Mouse (Mus musculus) gastrocnemius, postnatal 4 days (tissue): ENCODE data around the gene Tcl1b2. TPM values are rescaled to one million over a fixed set of nuclear protein-coding genes. Genes with fewer than 3 reads are reported as not detected.
A peak's percentile ranks its signal among the peaks of the same experiment; 100 is the strongest.
"Not testable (repeated sequence)": the region's sequence is repeated elsewhere in the genome, so short reads cannot be mapped to it uniquely, and the experiment has no call there.

Experiments used
- DNase-seq, 2 experiments: peaks; one replicate each; pipeline ENCODE4 v3.0.0; 2021 to 2022; ENCODE audit warnings: low spot score in 2 of 2, mixed read lengths in 2 of 2
- total RNA-seq, 2 experiments: library from RNA; stranded (reverse); gene quantifications; 2 replicates each; pipeline ENCODE4 v1.2.3; 2021

Gene Tcl1b2
- total RNA-seq, 2 experiments from 2014 or later: not detected

GRCm38 (mm10) chr12:105166734-105167133, 20.9 kb downstream of the Tcl1b2 start:
- no peak for DNase-seq

GRCm38 (mm10) chr12:105173366-105173765, 27.6 kb downstream of the Tcl1b2 start:
- DNase-seq: no peak

- peak; percentile 25 to 27 for DNase-seq
Measured at GRCm38 (mm10) chr12:105174318-105174717, 28.5 kb downstream of the Tcl1b2 start.

DNA sequence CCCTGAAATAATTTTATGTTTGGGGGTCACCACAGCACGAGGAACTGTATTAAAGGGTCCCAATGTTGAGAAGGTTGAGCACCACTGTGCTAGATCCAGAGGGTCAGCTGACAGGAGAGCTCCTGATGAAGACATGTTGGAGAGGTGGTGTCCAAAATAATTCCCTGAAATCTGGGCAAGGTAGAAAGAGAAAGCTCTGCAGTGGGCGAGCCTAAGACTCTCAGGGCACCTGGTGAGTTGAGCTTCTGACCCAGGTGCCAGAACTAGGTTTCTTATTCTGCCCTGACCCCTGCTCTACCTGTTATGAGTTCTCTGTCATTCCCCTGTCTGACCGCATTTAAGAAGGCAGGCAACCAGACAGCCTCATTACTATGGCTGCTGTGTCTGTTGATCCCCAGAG, 30.2 kb downstream of the Tcl1b2 start, which contains the start of gene Tcl1b5:
Tcl1b5 (plus strand) TSS at position 301 of the 400 bp plus-strand sequence.
- not testable (repeated sequence) for DNase-seq

DNA sequence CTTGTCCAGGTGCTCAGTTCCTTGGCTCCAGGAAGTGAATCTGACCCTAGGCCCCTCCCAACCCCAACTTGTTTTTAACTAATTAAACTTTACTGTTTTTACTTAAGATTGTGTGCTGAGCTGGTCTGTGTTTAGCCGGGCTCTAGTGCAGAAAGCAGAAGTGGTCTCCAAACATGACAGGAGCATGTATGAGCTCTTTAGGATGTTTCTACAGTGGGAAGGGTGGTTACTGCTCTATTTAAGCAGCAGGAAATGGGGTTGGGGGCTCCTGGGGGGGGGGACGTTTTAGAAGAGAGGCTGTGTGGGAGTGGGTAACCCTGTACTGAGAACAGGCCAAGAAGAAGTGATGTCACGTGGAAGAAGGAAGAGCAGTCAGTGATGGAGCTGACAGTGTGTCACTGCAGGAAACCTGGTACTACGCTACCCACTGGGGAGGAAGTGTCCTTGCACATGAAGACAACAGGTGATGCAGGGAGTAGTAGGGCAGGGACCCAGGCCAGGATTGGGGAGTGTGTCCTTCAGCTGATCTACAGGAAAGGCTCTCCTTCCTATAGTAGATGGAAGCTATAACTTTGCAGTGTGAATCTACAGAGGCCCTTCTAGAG, 35.3 kb downstream of the Tcl1b2 start:
- not testable (repeated sequence) for DNase-seq

DNA sequence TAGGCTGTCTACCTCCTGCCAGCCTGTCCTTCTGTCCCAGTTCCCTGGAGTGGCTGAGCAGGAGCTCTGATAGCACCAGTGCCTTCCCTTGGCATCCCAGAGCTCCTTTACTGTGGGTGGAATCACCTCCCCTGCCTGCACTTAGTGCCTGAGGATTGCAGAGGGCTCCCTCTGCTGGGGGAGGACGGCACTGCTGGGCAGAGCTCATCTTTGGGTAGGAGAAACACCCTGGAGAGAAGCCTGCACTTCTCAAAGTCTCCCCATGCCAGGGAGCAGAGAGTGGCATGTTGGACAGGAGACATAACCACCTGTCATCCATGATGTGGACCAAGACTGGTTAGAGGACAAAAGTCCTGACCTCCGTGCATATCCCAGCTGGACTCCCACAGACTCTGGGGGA, 43.2 kb downstream of the Tcl1b2 start:
- DNase-seq: not testable (repeated sequence)

- DNase-seq: not testable (repeated sequence)
Measured at GRCm38 (mm10) chr12:105190743-105191142, 44.9 kb downstream of the Tcl1b2 start, which contains the start of gene Tcl1b3. TSS of gene Tcl1b3 (plus strand) at chr12:105191043.

DNA sequence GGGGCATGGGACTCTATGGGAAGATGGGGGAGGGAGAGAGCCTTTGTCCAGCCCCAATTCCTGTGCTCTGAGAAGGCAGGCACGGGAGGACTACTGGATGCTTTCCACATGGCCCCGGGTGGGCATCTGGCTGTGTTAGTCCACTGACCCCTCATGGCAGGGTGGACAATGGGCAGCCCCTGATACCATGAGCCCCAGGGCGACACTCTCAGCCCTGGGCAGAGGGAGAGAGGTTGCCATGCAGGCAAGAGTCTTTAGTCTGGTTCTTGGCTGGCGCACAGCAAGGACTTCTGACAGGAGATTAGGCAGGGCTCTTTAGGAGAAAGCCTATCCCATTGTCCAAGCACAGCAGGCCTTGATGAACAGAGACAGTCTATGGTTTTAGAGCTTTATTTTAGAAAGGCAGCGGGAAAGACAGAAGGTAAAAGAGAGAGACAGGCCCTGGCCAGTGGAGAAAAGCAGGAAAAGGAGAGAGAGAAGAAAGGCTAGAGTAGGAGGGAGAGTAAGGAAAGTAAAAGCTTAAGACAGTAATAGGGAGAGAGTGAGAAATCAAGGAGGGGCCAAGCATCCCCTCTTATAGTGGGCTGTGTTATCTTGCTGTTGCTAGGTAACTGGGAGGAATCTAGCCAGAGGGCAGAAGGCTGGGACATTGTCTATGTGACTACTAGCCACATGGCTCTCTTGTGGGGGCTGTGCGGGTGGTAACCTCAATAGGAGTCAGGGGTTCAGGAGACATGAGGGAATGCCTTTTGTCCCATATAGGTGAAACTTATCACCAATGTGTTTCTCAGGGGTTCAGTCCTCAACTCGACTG, 54.1 kb downstream of the Tcl1b2 start:
- DNase-seq: not testable (repeated sequence)

DNA sequence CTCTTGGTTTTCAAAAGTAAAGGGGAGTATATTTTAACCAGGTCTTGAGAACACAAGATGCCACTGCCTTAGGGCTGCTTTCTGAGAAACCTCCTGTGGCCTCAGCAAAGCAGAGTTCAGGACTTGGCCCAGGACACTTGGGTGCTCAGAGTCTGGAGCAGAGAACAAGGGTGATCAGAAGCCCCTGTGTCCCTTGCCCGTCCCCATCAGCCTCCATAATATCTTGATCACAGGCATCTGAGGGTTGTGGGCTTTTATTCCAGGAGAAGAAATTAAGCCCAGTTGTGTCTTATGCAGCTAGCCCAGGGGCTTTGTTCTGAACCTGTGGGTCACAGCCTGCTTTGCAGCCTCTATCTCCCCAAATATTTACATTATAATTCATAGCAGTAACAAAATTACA, 55.8 kb downstream of the Tcl1b2 start, which contains the start of gene Tcl1b4:
Tcl1b4 (plus strand) TSS at position 301 of the 400 bp plus-strand sequence.
- DNase-seq: not testable (repeated sequence)

Other genes starting within 250 kb of the Tcl1b2 start
- 10 to 100 TPM; 17.7 to 19.2 TPM for gene Syne3, start 136.2 kb upstream of the Tcl1b2 start, total RNA-seq
- 10 to 100 TPM; 64.0 to 65.3 TPM for gene Glrx5, start 113.3 kb upstream of the Tcl1b2 start, total RNA-seq
- not detected for gene Tcl1b1, start 13.7 kb downstream of the Tcl1b2 start, total RNA-seq
- gene Tcl1b5, start 30.3 kb downstream of the Tcl1b2 start, total RNA-seq: not detected
- not detected for gene Tcl1b3, start 45.0 kb downstream of the Tcl1b2 start, total RNA-seq
- gene Tcl1b4, start 55.9 kb downstream of the Tcl1b2 start, total RNA-seq: not detected
- not detected for gene Tcl1, start 76.8 kb downstream of the Tcl1b2 start, total RNA-seq
- gene Tunar, start 187.9 kb downstream of the Tcl1b2 start, total RNA-seq: not detected